16 mouse cellular contexts compared by ENCODE assay signal in genomic region chr1:39210928-39211327, GRCm38 (mm10). TPM values are rescaled to one million over a fixed set of nuclear protein-coding genes. Genes with fewer than 3 reads are reported as not detected.
DNase-seq lines count a peak whose midpoint lies in the region; ATAC-seq and TF ChIP-seq lines count a peak whose summit lies in the region.
"Had no signal": no experiment of that assay in that cellular context is flagged by ENCODE, and none has a peak within 500 bp of the region (broad histone marks: within the 10 kb centered on the region; RNA-seq: fewer than 3 reads in every experiment).

No protein-coding gene starts in this region.

- no peaks in the 10 kb centered on the region for H3K9me3 ChIP-seq in liver, postnatal 0 days (ENCODE audit: low read length)
- H3K9me3 ChIP-seq in liver, embryonic 11.5 days (ENCODE audit: control insufficient read depth, low read length): no peaks in the 10 kb centered on the region
- H3K9me3 ChIP-seq: embryonic facial prominence, embryonic 13.5 days; intestine, embryonic 15.5 days; liver, embryonic 13.5 days had no signal

- WGBS in heart, adult 2 months: 80% methylated on average over 5 of the region's 5 CpGs
- WGBS in liver, postnatal 0 days (ENCODE audit: insufficient replicate concordance): 58% methylated on average over 5 of the region's 5 CpGs
- 75% methylated on average over 5 of the region's 5 CpGs for WGBS in liver, embryonic 11.5 days
- WGBS in small intestine, adult 2 months: 85% methylated on average over 5 of the region's 5 CpGs

- H3K27me3 ChIP-seq in heart, adult 2 months (ENCODE audit: control insufficient read depth, insufficient read depth, low read length): no peaks in the 10 kb centered on the region
- no peaks in the 10 kb centered on the region for H3K27me3 ChIP-seq in liver, postnatal 0 days (ENCODE audit: insufficient read depth, low read length)
- no peaks in the 10 kb centered on the region for H3K27me3 ChIP-seq in liver, embryonic 11.5 days (replicated peaks; ENCODE audit: control insufficient read depth, insufficient read depth, low read length)
- no peaks in the 10 kb centered on the region for H3K27me3 ChIP-seq in small intestine, adult 2 months (ENCODE audit: control insufficient read depth, insufficient read depth, low read length)
- H3K27me3 ChIP-seq: embryonic facial prominence, embryonic 13.5 days; intestine, embryonic 15.5 days; liver, embryonic 13.5 days had no signal

- no peak for TF ChIP-seq POLR2A in heart, adult 2 months (IDR thresholded peaks at IDR 0.05; ENCODE audit: insufficient read depth, low read depth, low read length)
- 0 out of 2 replicates have a peak, but pooled peaks have one; percentile 13 for TF ChIP-seq POLR2A in small intestine, adult 2 months (IDR thresholded peaks at IDR 0.05; ENCODE audit: low read depth, low read length)

- H3K36me3 ChIP-seq in heart, adult 2 months (ENCODE audit: control insufficient read depth, insufficient read depth, low read length): no peaks in the 10 kb centered on the region
- H3K36me3 ChIP-seq in liver, postnatal 0 days (replicated peaks; ENCODE audit: insufficient read depth, low read length): no peaks in the 10 kb centered on the region
- H3K36me3 ChIP-seq in liver, embryonic 11.5 days (ENCODE audit: control insufficient read depth, insufficient read depth, low read length): no peaks in the 10 kb centered on the region
- H3K36me3 ChIP-seq in small intestine, adult 2 months (ENCODE audit: control insufficient read depth, insufficient read depth, low read length): no peaks in the 10 kb centered on the region
- H3K36me3 ChIP-seq: embryonic facial prominence, embryonic 13.5 days; intestine, embryonic 15.5 days; liver, embryonic 13.5 days had no signal

- no peak for TF ChIP-seq EP300 in heart, adult 2 months (IDR thresholded peaks at IDR 0.05; ENCODE audit: insufficient read depth, low read depth, low read length)
- TF ChIP-seq EP300 in liver, postnatal 0 days (IDR thresholded peaks at IDR 0.05; ENCODE audit: low read depth): no peak

- H3K79me2 ChIP-seq in heart, adult 2 months (replicated peaks; ENCODE audit: control insufficient read depth, insufficient read depth, low read length): 0 out of 2 replicates have a peak, but pooled peaks cover under 1% of the 10 kb centered on the region

- H3K4me1 ChIP-seq in heart, adult 2 months (ENCODE audit: control insufficient read depth, insufficient read depth, low read length): peaks cover 5% of the 10 kb centered on the region; the same call in 1 of the 2 replicates
- no peaks in the 10 kb centered on the region for H3K4me1 ChIP-seq in liver, postnatal 0 days (ENCODE audit: insufficient read depth)
- H3K4me1 ChIP-seq in liver, embryonic 11.5 days (replicated peaks; ENCODE audit: control insufficient read depth, insufficient read depth, low read length): no peaks in the 10 kb centered on the region
- peaks cover 13% of the 10 kb centered on the region; the same call in 1 of the 2 replicates for H3K4me1 ChIP-seq in small intestine, adult 2 months (ENCODE audit: control insufficient read depth, insufficient read depth, insufficient read length, low read length)
- H3K4me1 ChIP-seq: embryonic facial prominence, embryonic 13.5 days; intestine, embryonic 15.5 days; liver, embryonic 13.5 days had no signal

- H3K4me3 ChIP-seq in heart, adult 2 months: no peak overlapping the region
- no peak overlapping the region for H3K4me3 ChIP-seq in liver, postnatal 0 days (ENCODE audit: low read depth, low read length)
- H3K4me3 ChIP-seq in liver, embryonic 11.5 days (ENCODE audit: low read depth, low read length): no peak overlapping the region
- no peak overlapping the region for H3K4me3 ChIP-seq in small intestine, adult 2 months (ENCODE audit: low read depth, low read length)
- H3K4me3 ChIP-seq: embryonic facial prominence, embryonic 13.5 days; intestine, embryonic 15.5 days; liver, embryonic 13.5 days had no signal

- ATAC-seq in liver, postnatal 0 days: no peak
- no peak for ATAC-seq in liver, embryonic 11.5 days (replicated peaks; ENCODE audit: low FRiP score)
- ATAC-seq: forebrain, embryonic 14.5 days; intestine, embryonic 15.5 days had no signal

- no peak overlapping the region for H3K9ac ChIP-seq in heart, adult 2 months (ENCODE audit: low read depth, low read length)
- H3K9ac ChIP-seq in liver, postnatal 0 days (replicated peaks): no peak overlapping the region
- H3K9ac ChIP-seq in liver, embryonic 11.5 days (ENCODE audit: low read depth, low read length): no peak overlapping the region
- H3K9ac ChIP-seq: embryonic facial prominence, embryonic 13.5 days; intestine, embryonic 15.5 days; liver, embryonic 13.5 days had no signal

- TF ChIP-seq CTCF in heart, adult 2 months (IDR thresholded peaks at IDR 0.05): peak; percentile 27; the same call in 1 of the 2 replicates
- no peak; the same call in 1 of the 2 replicates for TF ChIP-seq CTCF in liver, postnatal 0 days (IDR thresholded peaks at IDR 0.05; ENCODE audit: low read depth)
- peak; percentile 7; the same call in 1 of the 2 replicates for TF ChIP-seq CTCF in small intestine, adult 2 months (IDR thresholded peaks at IDR 0.05; ENCODE audit: extremely low read depth, insufficient read length, insufficient replicate concordance, low read depth, low read length)

- intact Hi-C loops in heart, adult 2 months (cut with DNase I): no loop called here

- DNase-seq in heart, adult 2 months: no peak
- DNase-seq in heart, adult 9 months (ENCODE audit: low spot score in 2 of 2): no peak
- DNase-seq in liver, postnatal 0 days: peak; percentile 21
- DNase-seq in liver, embryonic 11.5 days (ENCODE audit: low spot score): no peak
- peak; percentile 31 for DNase-seq in T-cell, adult 2 months (ENCODE audit: low spot score)
- DNase-seq in gastrocnemius, postnatal 4 days (ENCODE audit: low spot score in 2 of 2): no peak
- DNase-seq in natural killer cell, adult 2 months (ENCODE audit: low spot score in 2 of 2): no peak
- DNase-seq: cerebellum, adult 2 months; heart, adult 11 months; heart, postnatal 14 days; liver, embryonic 13.5 days had no signal

- no peak overlapping the region for H3K4me2 ChIP-seq in liver, postnatal 0 days (ENCODE audit: low read depth, low read length)
- no peak overlapping the region for H3K4me2 ChIP-seq in liver, embryonic 11.5 days
- H3K4me2 ChIP-seq: embryonic facial prominence, embryonic 13.5 days; intestine, embryonic 15.5 days; liver, embryonic 13.5 days had no signal

- no peak overlapping the region for H3K27ac ChIP-seq in heart, adult 2 months
- no peak overlapping the region for H3K27ac ChIP-seq in liver, postnatal 0 days (ENCODE audit: low read depth)
- no peak overlapping the region for H3K27ac ChIP-seq in liver, embryonic 11.5 days (ENCODE audit: low read depth, low read length)
- no peak overlapping the region for H3K27ac ChIP-seq in small intestine, adult 2 months (ENCODE audit: insufficient read depth, low read depth, low read length)
- H3K27ac ChIP-seq: embryonic facial prominence, embryonic 13.5 days; intestine, embryonic 15.5 days; liver, embryonic 13.5 days had no signal

RNA-seq across cellular contexts. Expression of gene Npas2, which starts 17.4 kb away (rescaled TPM):
- 1 to 10 TPM; 1.8 to 10.0 TPM for total RNA-seq in heart, adult 2 months (2021)
- 3.7 and 4.1 TPM in 2 replicates for polyA plus RNA-seq in heart, adult 2 months (2012; rRNA removed)
- 0.11 and 0.15 TPM in 2 replicates for polyA plus RNA-seq in liver, postnatal 0 days (2015; fragmentation: Nextera tagmentation; extraction: Ambion mirVana)
- 0.04 and 0.11 TPM in 2 replicates for polyA plus RNA-seq in liver, embryonic 11.5 days (2014; fragmentation: Nextera tagmentation; extraction: Ambion mirVana)
- polyA plus RNA-seq in small intestine, adult 2 months (2012; rRNA removed): 16.1 and 77.6 TPM in 2 replicates
- 1 to 10 TPM; 7.4 to 7.5 TPM for total RNA-seq in gastrocnemius, postnatal 4 days (2021)
- total RNA-seq: megakaryocyte, adult 5-6 weeks had no signal

Comparison
In these comparisons a context has a peak if more than half of its experiments do, and no peak if none do; other contexts are left out.
1. DNase-seq: peak in liver, postnatal 0 days (single experiment) and T-cell, adult 2 months (single experiment); none in heart, adult 2 months (0 of 2), heart, adult 9 months (0 of 2), liver, embryonic 11.5 days (single experiment), gastrocnemius, postnatal 4 days (0 of 2) and natural killer cell, adult 2 months (0 of 2).